20 mouse cellular contexts compared by ENCODE assay signal in the genomic region with DNA sequence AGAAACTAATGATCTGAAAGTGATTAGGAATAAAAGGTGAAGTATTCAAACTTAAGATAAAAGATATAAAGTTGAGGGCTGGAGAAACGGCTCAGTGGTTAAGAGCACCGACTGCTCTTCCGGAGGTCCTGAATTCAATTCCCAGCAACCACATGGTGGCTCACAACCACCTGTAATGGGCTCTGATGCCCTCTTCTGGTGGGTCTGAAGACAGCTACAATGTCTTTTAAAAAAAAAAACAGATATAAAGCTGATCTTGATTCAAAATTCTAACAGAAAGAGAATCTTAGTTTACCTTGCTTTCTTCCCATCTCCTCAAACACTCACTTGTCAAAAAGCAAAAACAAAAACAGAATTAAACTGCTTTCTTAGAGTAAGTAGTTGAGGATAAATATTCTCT. TPM values are rescaled to one million over a fixed set of nuclear protein-coding genes. Genes with fewer than 3 reads are reported as not detected.
"Had no signal": no experiment of that assay in that cellular context is flagged by ENCODE, and none has a peak within 500 bp of the region (broad histone marks: within the 10 kb centered on the region; RNA-seq: fewer than 3 reads in every experiment).

No protein-coding gene starts in this region.

- H3K27ac ChIP-seq: intestine, embryonic 15.5 days; kidney, embryonic 15.5 days; limb, embryonic 12.5 days; macrophage had no signal

- H3K4me2 ChIP-seq: intestine, embryonic 15.5 days; kidney, embryonic 15.5 days; limb, embryonic 12.5 days; midbrain, embryonic 11.5 days had no signal

- DNase-seq: kidney, adult 18-20 months; kidney, postnatal 25 days; lung, postnatal 10 days; right cerebral cortex, postnatal 25 days; thymus, postnatal 36 days had no signal

- H3K4me3 ChIP-seq: intestine, embryonic 15.5 days; kidney, embryonic 15.5 days; limb, embryonic 12.5 days; megakaryocyte, embryonic 14.5 days had no signal

- H3K27me3 ChIP-seq: intestine, embryonic 15.5 days; kidney, embryonic 15.5 days; limb, embryonic 12.5 days; megakaryocyte, embryonic 14.5 days had no signal

- H3K9ac ChIP-seq: intestine, embryonic 15.5 days; kidney, embryonic 15.5 days; limb, embryonic 12.5 days had no signal

- H3K9me3 ChIP-seq: intestine, embryonic 15.5 days; kidney, embryonic 15.5 days; limb, embryonic 12.5 days; megakaryocyte, embryonic 14.5 days had no signal

- ATAC-seq: intestine, embryonic 15.5 days; midbrain, embryonic 16.5 days had no signal

- H3K4me1 ChIP-seq: intestine, embryonic 15.5 days; kidney, embryonic 15.5 days; limb, embryonic 12.5 days had no signal

RNA-seq across cellular contexts. Expression of a gene that starts 30.1 kb away (rescaled TPM):
- total RNA-seq: layer of hippocampus, postnatal 10 days; left cerebral cortex, postnatal 36 days; liver, adult 2 months had no signal
- polyA plus RNA-seq: intestine, embryonic 15.5 days; kidney, embryonic 15.5 days; limb, embryonic 12.5 days; liver, adult 2 months; liver, embryonic 16.5 days; macrophage; midbrain, embryonic 11.5 days; midbrain, embryonic 16.5 days; neural tube, embryonic 14.5 days; small intestine, adult 2 months; stomach, embryonic 16.5 days; thymus, postnatal 0 days had no signal
